8 mouse cellular contexts compared by ENCODE assay signal in genomic region chr9:120570334-120570725, GRCm38 (mm10). TPM values are rescaled to one million over a fixed set of nuclear protein-coding genes. Genes with fewer than 3 reads are reported as not detected.
A peak's percentile ranks its signal among the peaks of the same experiment; 100 is the strongest.
DNase-seq lines count a peak whose midpoint lies in the region; ATAC-seq and TF ChIP-seq lines count a peak whose summit lies in the region.

No protein-coding gene starts in this region.

- 0 out of 2 replicates have a peak, but pooled peaks have one; percentile 38 for TF ChIP-seq CTCF in bone marrow macrophage, adult 2 months (IDR thresholded peaks at IDR 0.05; ENCODE audit: low read depth, low read length)
- TF ChIP-seq CTCF in midbrain, postnatal 0 days (IDR thresholded peaks at IDR 0.05) = no peak
- no peak for TF ChIP-seq CTCF in thymus, adult 2 months (IDR thresholded peaks at IDR 0.05; ENCODE audit: borderline replicate concordance, control insufficient read depth, extremely low read depth, insufficient read depth, low read length, poor library complexity)

- H3K36me3 ChIP-seq in kidney, embryonic 14.5 days (ENCODE audit: control insufficient read depth, insufficient read depth, low read length) = peaks cover 32% of the 10 kb centered on the region
- peaks cover 22% of the 10 kb centered on the region for H3K36me3 ChIP-seq in midbrain, postnatal 0 days (ENCODE audit: insufficient read depth, low read length)
- H3K36me3 ChIP-seq in thymus, adult 2 months (ENCODE audit: control insufficient read depth, insufficient read depth, low read length) = peaks cover 19% of the 10 kb centered on the region

- no peaks in the 10 kb centered on the region for H3K27me3 ChIP-seq in kidney, embryonic 14.5 days (ENCODE audit: control insufficient read depth, insufficient read depth, low read length)
- peaks cover 2% of the 10 kb centered on the region; the same call in 1 of the 2 replicates for H3K27me3 ChIP-seq in midbrain, postnatal 0 days (ENCODE audit: insufficient read depth, low read length)
- no peaks in the 10 kb centered on the region for H3K27me3 ChIP-seq in thymus, adult 2 months (ENCODE audit: control insufficient read depth, insufficient read depth, low read length)

- no peak for TF ChIP-seq POLR2A in bone marrow macrophage, adult 2 months (IDR thresholded peaks at IDR 0.05; ENCODE audit: borderline replicate concordance, low read depth, low read length)
- no peak for TF ChIP-seq POLR2A in thymus, adult 2 months (IDR thresholded peaks at IDR 0.05; ENCODE audit: control insufficient read depth, extremely low read depth, insufficient read depth, low read length, poor library complexity)

- no peak overlapping the region for H3K9ac ChIP-seq in kidney, embryonic 14.5 days (ENCODE audit: low read depth, low read length)
- no peak overlapping the region for H3K9ac ChIP-seq in midbrain, postnatal 0 days (replicated peaks; ENCODE audit: low read length, poor library complexity, severe bottlenecking)

- DNase-seq in kidney, postnatal 36 days = no peak
- DNase-seq in induced T-regulatory cell, adult 2 months (ENCODE audit: low read depth) = peak; percentile 55
- DNase-seq in midbrain, postnatal 0 days (ENCODE audit: low spot score) = no peak
- no peak for DNase-seq in testis, postnatal 10 days (ENCODE audit: low spot score)
- no peak for DNase-seq in thymus, adult 2 months

- peaks cover 12% of the 10 kb centered on the region for H3K4me1 ChIP-seq in kidney, embryonic 14.5 days (ENCODE audit: control insufficient read depth, insufficient read depth, low read length)
- H3K4me1 ChIP-seq in bone marrow macrophage, adult 2 months (ENCODE audit: control insufficient read depth, insufficient read depth, low read length) = peaks cover 13% of the 10 kb centered on the region
- H3K4me1 ChIP-seq in midbrain, postnatal 0 days (ENCODE audit: insufficient read depth, low read length) = peaks cover 3% of the 10 kb centered on the region; the same call in 1 of the 2 replicates
- H3K4me1 ChIP-seq in thymus, adult 2 months (replicated peaks; ENCODE audit: control insufficient read depth, insufficient read depth, low read length) = peaks cover 3% of the 10 kb centered on the region

- H3K27ac ChIP-seq in kidney, embryonic 14.5 days (ENCODE audit: low read depth, low read length) = no peak overlapping the region
- peak overlapping the region; percentile 94 for H3K27ac ChIP-seq in bone marrow macrophage, adult 2 months (ENCODE audit: insufficient read depth, low read depth, low read length)
- 0 out of 2 replicates have a peak overlapping the region, but pooled peaks have one; percentile 7 for H3K27ac ChIP-seq in midbrain, postnatal 0 days (ENCODE audit: low read depth, low read length)
- no peak overlapping the region for H3K27ac ChIP-seq in thymus, adult 2 months (ENCODE audit: control insufficient read depth, insufficient read depth, low read length)

- ATAC-seq in kidney, embryonic 14.5 days (ENCODE audit: low FRiP score, low TSS enrichment) = no peak
- no peak for ATAC-seq in midbrain, postnatal 0 days (ENCODE audit: low FRiP score)
- no peak for ATAC-seq in monocyte, adult 5-6 weeks (replicated peaks; ENCODE audit: insufficient number of reproducible peaks, low FRiP score, low TSS enrichment, poor library complexity, severe bottlenecking)

- peak overlapping the region; percentile 89; the same call in 1 of the 2 replicates for H3K4me3 ChIP-seq in kidney, embryonic 14.5 days (ENCODE audit: low read length)
- peak overlapping the region; percentile 89 for H3K4me3 ChIP-seq in bone marrow macrophage, adult 2 months (ENCODE audit: insufficient read depth, low read length)
- H3K4me3 ChIP-seq in midbrain, postnatal 0 days (ENCODE audit: low read depth, low read length) = peak overlapping the region; percentile 81; the same call in 1 of the 2 replicates
- no peak overlapping the region for H3K4me3 ChIP-seq in thymus, adult 2 months (ENCODE audit: control insufficient read depth, insufficient read depth, low read length)

- H3K9me3 ChIP-seq in kidney, embryonic 14.5 days (ENCODE audit: control insufficient read depth, low read length) = no peaks in the 10 kb centered on the region
- H3K9me3 ChIP-seq in midbrain, postnatal 0 days (ENCODE audit: low read length) = no peaks in the 10 kb centered on the region

- WGBS in kidney, embryonic 14.5 days = 64% methylated on average over 2 of the region's 2 CpGs
- 57% methylated on average over 2 of the region's 2 CpGs for WGBS in midbrain, postnatal 0 days
- 46% methylated on average over 2 of the region's 2 CpGs for WGBS in thymus, adult 2 months

- peak overlapping the region; percentile 88 for H3K4me2 ChIP-seq in kidney, embryonic 14.5 days (replicated peaks; ENCODE audit: low read depth, low read length)
- peak overlapping the region; percentile 76 for H3K4me2 ChIP-seq in midbrain, postnatal 0 days (ENCODE audit: low read depth, low read length, poor library complexity, severe bottlenecking)

RNA-seq across cellular contexts. Expression of gene Rpl14, which starts 0.9 kb away (rescaled TPM):
- polyA plus RNA-seq in kidney, embryonic 14.5 days (2014; fragmentation: Nextera tagmentation; extraction: Ambion mirVana) = 1,099 and 1,259 TPM in 2 replicates
- 711 and 874 TPM in 2 replicates for polyA plus RNA-seq in bone marrow macrophage, adult 2 months (2012; ENCODE audit: insufficient read depth, insufficient read length, missing spikeins)
- total RNA-seq in midbrain, postnatal 0 days (2014; rRNA removed) = 261 and 287 TPM in 2 replicates
- polyA plus RNA-seq in midbrain, postnatal 0 days (2015; fragmentation: Nextera tagmentation; extraction: Ambion mirVana) = 445 and 474 TPM in 2 replicates
- total RNA-seq in monocyte, adult 5-6 weeks (2017) = 831 to 988 TPM (median 903 TPM) in 3 replicates
- 585 and 677 TPM in 2 replicates for polyA plus RNA-seq in thymus, adult 2 months (2012; rRNA removed)

RNA-seq across cellular contexts. Expression of gene Entpd3, which starts 30.7 kb away (rescaled TPM):
- 0.50 and 1.7 TPM in 2 replicates for polyA plus RNA-seq in kidney, embryonic 14.5 days (2014; fragmentation: Nextera tagmentation; extraction: Ambion mirVana)
- polyA plus RNA-seq in bone marrow macrophage, adult 2 months (2012; ENCODE audit: insufficient read depth, insufficient read length, missing spikeins) = not detected in 2 replicates
- total RNA-seq in midbrain, postnatal 0 days (2014; rRNA removed) = 6.9 and 9.0 TPM in 2 replicates
- polyA plus RNA-seq in midbrain, postnatal 0 days (2015; fragmentation: Nextera tagmentation; extraction: Ambion mirVana) = 4.7 and 5.2 TPM in 2 replicates
- not detected in 3 replicates for total RNA-seq in monocyte, adult 5-6 weeks (2017)
- polyA plus RNA-seq in thymus, adult 2 months (2012; rRNA removed) = 2.0 TPM in 2 replicates

Comparison
In these comparisons a context has a peak if more than half of its experiments do, and no peak if none do; other contexts are left out.
1. H3K27ac ChIP-seq: peak in bone marrow macrophage, adult 2 months (single experiment) and midbrain, postnatal 0 days (single experiment); none in kidney, embryonic 14.5 days (single experiment) and thymus, adult 2 months (single experiment).